Mouse (Mus musculus) ZHBTc4 (cell line): ENCODE results near the gene Shank1.

ENCODE experiments used
- DNase-seq: peaks from one replicate; pipeline ENCODE4 v3.0.0-alpha.2; 2011; ENCODE audit warnings: low read depth, low spot score

The Shank1 gene

DNA sequence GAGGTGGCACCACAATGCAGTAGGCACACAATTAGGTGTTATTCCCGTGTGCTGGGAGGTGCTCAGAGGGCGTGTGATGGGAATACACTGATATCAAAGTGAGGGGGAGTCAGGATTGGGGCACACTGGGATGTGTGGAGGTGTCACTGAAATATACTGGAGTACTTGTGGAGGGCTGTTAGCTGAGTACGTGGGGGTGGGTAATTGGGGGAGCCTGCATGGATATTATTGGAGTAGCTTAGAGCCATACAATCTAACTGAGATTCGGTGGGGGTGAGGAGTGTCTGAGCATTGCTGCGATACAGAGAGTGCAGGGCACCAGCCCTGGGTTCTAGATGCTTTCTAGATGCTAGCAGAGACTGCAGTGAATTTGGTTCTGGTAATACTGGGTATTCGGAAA, 30.2 kb downstream of the Shank1 start:
- no peak for DNase-seq

DNA sequence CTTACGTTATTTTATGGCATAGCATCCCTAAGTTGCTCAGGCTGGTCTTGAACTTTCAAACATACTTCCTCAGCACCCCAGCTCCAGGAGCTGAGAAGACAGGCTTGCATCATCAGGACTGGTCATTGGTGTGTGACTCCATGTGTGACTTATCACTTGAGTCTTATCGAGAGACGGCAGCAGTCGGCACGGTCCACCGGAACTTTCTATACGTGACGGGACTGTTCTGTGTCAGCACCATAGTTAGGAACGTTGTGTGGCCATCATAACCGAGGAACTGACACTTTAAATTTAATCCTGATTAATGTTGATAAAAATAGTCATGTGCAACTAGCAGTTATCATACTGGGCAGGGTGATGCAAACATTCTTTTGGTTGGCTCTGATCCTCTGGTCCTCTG, 31.1 kb downstream of the Shank1 start:
- DNase-seq, result no peak

DNA sequence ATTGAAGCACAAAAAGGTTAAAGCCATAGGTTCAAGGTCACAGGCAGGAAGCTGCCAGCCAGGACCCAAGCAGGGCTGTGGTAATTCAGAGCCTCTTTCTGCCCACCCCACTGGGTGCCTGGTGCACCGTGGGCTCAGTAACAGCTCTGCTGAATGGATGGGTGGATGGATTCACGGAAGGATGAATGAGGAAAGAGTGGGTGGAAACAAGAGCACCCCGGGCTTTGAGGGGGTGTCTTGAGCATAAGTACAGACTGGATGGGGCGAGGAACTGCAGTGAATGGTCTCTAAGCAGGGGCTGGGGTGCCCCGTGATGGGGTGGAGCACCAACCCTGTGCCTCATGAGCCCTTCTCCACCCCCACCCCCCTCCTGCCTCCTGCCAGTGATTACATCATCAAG, 31.7 kb downstream of the Shank1 start:
- DNase-seq, result no peak

DNA sequence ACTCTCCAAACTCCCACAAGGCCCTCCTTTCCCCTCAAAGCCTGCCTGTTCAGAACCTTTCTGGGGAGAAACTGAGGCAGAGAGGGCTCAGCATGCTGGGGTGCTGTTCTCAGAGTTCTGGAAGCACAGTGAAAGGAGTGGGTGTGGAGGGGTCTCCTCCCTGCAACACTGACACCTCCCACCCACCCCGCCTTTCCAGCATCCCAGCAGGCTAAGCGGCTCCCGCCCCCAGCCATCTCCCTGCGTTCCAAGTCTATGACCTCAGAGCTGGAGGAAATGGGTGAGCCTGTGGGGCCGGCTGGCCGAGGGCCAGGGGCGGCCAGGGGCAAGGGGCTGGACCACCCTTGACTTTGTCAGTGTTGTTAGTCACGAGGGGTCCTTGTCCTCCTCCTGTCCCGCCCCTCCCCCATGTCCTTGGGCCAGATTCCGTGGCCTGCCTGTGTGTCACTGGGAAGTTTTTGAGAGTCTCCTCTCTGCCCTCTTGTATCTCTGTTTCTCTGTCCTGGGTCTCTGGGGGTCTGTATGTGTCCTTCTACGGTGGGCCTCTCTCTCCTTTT, 33.5 kb downstream of the Shank1 start:
- DNase-seq, result peak; percentile 53

DNA sequence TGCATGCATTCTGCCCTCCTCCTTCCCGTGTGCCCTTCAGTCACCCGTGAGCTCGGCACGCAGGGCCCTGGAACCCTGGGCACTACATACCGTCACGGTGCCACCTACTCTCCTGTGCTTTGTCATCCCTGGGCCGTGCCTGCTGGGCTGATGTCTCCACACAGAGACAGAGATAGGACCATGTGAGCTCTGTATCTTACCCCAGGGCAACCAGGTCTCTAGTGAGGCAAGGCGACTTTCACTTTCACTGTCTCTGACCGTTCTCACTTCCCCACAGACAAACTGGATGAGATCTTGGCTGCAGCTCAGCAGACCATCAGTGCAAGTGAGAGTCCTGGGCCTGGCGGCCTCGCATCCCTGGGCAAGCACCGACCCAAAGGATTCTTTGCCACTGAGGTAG, 34.6 kb downstream of the Shank1 start:
- DNase-seq, result no peak

DNA sequence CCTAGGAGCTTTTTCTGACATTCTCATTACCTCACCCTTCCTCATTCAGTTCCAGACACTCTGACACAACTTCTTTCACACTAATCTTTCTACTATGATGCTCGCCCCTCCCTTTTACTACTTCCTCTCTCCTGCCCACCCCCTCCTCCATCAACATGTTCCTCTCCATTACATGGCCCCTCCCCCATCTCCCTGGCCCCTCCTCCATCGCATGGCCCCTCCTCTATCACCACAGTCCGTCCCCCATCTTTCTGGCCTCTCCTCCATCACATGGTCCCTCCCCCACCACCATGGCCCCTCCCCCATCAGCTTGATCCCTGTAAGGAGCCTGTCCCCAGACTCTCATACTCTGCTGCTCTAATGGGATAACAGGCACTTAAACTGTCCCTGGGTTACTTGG, 39.0 kb downstream of the Shank1 start:
- DNase-seq, result peak; percentile 91

DNA sequence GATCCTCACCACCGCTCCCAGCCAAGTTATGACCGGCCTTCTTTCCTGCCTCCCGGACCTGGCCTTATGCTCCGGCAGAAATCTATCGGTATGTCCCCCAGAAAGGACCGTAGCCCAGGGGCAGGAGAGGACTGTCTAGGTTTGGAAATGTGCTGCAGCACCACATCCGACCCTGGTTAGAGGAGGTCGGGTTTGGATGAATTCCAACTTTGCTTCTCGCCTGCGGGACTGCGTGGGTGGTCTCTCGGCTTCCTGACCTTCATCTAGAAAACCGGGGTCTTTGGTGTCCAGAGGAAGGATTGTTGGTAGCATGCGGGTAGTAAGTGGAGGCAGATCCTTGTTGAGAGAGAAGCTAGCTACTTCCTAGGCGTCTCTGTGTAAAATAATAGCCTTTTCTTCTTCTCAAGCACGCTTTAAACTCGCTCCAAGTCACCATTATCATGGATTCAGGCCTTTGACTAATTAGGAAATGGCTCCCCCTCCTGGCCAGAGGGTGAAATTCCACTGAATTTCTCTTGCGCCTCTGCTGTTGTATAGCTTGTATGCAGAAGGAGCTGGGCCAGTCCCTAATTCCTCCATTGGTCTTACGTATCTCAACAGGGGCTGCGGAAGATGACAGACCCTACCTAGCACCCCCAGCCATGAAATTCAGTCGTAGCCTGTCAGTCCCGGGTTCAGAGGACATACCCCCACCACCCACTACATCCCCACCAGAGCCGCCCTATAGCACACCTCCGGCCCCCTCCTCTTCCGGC, 41.1 kb downstream of the Shank1 start:
- DNase-seq, result peak; percentile 93

DNA sequence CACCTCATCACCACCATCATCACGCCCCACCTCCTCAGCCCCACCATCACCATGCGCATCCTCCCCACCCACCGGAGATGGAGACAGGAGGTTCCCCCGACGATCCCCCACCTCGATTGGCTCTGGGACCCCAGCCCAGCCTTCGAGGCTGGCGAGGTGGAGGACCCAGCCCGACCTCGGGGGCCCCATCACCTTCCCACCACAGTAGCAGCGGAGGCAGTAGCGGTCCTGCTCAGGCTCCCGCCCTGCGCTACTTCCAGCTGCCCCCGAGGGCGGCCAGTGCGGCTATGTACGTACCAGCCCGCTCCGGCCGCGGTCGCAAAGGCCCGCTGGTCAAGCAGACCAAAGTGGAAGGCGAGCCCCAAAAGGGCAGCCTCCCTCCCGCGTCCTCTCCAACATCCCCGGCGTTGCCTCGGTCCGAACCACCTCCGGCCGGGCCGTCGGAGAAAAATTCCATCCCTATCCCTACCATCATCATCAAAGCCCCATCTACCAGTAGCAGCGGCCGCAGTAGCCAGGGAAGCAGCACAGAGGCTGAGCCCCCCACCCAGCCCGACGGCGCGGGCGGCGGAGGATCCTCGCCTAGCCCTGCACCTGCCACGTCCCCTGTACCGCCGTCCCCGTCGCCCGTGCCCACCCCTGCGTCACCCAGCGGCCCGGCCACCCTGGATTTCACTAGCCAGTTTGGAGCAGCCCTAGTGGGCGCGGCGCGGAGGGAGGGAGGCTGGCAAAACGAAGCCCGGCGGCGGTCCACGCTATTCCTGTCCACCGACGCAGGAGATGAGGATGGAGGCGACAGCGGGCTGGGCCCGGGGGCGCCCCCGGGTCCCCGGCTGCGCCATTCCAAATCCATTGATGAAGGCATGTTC, 42.1 kb downstream of the Shank1 start:
- no peak for DNase-seq

DNA sequence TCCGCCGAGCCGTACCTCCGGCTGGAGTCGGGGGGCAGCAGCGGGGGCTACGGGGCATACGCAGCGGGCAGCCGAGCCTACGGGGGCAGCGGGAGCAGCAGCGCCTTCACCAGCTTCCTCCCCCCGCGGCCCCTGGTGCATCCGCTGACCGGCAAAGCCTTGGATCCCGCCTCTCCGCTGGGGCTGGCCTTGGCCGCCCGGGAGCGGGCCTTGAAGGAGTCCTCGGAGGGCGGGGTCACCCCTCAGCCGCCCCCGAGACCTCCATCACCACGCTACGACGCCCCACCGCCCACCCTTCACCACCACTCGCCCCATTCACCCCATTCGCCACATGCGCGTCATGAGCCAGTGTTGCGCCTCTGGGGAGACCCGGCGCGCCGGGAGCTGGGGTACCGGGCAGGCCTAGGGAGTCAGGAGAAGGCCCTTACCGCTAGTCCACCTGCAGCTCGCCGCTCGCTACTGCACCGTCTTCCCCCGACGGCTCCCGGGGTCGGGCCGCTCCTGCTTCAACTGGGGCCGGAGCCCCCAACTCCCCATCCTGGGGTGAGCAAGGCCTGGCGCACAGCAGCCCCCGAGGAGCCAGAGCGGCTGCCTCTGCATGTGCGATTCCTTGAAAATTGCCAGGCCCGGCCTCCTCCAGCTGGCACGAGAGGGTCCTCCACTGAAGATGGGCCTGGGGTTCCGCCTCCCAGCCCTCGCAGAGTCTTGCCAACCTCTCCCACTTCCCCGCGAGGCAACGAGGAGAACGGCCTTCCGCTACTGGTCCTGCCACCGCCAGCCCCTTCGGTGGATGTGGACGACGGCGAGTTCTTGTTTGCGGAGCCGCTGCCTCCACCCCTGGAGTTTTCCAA, 42.9 kb downstream of the Shank1 start:
- peak; percentile 32 for DNase-seq

DNA sequence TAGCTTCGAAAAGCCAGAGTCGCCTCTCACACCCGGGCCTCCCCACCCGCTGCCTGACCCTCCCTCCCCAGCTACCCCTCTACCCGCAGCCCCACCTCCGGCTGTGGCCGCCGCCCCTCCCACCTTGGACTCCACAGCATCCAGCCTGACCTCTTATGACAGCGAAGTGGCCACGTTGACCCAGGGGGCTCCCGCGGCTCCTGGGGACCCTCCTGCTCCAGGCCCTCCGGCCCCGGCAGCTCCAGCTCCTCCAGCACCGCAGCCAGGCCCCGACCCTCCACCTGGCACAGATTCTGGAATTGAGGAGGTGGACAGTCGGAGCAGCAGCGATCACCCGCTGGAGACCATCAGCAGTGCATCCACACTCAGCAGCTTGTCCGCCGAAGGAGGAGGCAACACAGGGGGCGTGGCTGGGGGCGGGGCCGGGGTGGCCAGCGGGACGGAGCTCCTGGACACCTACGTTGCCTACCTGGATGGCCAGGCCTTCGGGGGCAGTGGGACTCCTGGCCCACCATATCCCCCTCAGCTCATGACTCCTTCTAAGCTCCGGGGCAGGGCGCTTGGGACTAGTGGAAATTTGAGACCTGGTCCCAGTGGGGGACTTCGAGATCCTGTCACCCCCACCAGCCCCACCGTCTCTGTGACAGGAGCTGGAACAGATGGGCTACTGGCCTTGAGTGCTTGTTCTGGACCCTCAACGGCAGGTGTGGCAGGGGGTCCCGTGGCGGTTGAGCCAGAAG, 43.7 kb downstream of the Shank1 start:
- DNase-seq, result no peak

DNA sequence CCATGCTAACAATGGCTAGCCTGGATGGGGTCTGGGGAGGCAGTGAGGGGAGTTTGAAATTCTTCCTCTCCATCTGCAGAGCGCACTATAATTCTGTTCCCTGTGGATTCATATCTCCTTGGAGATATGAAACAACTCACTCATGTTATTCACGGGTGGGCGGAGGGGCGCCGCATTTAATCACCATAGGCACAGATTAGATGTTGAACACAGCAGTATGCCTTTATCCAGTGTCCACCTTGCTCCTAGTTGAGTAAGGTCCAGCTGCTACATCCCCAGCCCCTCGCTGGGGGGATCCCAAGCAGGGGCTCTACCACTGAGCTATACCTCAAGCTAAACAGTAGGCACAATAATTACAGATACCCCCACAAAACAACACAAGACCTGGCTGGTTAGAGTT, 45.4 kb downstream of the Shank1 start:
- no peak for DNase-seq

DNA sequence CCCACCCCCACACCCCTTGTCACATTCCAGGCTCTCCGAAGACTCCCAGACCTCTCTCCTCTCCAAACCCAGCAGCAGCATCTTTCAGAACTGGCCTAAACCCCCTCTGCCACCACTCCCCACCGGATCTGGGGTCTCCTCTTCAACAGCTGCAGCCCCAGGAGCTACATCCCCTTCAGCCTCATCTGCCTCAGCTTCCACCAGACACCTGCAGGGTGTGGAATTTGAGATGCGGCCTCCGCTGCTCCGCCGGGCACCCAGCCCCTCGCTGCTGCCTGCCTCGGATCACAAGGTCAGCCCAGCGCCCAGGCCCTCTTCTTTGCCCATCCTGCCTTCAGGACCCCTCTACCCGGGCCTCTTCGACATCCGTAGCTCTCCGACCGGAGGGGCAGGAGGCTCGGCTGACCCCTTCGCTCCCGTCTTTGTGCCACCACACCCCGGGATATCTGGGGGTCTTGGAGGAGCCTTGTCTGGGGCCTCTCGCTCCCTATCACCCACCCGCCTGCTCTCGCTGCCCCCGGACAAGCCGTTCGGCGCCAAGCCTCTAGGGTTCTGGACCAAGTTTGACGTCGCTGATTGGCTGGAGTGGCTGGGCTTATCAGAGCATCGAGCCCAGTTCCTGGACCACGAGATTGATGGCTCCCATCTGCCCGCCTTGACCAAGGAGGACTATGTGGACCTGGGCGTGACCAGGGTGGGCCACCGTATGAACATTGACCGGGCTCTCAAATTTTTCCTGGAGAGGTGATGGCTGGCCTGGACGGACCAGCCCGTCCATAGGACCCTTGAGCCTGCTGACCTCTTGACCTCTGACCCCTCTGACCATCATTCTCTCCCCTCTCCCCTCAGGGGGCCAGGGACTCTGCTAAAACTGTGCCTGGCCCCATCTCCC, 46.8 kb downstream of the Shank1 start:
- peak; percentile 66 for DNase-seq

DNA sequence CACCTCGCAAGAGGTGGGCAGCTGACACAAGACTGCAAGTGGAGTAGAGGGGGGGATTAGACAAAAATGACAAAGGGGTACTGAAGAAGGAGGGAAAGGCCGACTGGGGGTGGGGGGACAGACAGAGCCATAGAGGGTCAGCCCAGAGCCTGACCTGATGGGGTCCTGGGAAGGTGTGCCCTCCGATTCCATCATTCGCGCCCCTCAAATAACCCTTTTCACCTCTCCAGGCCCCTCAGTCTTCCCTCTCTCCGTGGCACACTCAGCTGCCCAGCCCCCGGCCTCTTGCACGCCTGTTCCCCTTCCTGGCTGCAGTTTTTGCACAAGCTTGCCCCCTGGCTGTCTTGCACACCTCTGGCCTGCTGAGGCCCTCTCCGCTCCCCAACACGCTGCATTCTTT, 47.5 kb downstream of the Shank1 start:
- DNase-seq, result no peak

DNA sequence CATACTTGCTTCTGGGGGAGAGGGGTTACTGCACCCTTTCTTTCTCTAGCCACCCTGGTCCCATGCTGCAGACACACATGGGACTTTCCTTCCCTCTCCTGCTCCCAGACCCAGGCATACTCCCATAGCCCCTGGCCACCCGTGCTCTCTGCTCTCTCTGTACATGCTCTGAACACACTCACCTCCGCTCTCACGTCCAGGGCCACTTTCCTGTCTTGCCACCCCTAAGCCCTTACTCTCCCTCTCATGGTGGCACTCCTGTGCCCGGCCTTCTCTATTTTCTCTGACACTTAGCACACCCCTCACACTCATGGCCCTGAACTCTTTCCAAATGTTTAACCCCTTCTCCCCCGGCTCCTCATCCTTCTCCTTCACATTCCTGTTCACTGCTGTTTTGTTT, 48.0 kb downstream of the Shank1 start:
- DNase-seq, result no peak

DNA sequence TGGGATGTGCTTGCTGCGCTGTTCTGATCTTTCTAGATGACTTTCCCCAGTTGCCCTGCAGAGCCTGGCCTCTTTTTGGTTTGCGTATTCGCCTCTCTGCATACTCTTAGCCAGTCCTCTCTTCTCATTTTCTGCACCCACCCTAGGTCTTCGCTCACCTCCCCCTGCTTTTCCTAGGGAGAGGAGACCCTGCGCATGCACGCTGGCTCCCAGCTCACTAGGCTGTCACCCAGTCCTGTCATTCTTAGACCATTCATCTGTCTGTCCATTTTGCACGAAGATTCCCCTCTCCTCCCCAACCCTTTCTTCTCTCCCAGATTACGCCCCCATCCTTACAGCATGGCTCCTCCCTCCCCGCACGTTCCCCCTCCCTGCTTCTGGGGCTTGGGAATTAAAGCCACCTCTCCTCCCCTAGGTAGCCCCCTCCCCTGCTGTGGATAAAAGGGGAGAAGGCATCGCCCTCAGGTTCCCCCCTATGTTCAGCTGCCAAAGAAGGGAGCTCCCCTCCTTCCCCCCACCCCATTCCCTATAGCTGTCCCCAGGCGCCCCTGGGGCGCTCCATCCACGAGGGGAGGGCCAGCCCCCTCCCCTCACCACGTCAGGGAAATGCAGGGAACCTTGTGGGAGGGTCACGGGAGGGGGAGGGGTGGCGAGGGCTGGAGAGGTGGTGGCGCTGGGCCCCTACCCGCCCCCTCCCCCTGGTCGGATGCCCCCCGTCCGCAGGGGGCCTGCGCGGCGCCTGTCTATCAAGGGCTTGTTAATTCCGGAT, 49.0 kb downstream of the Shank1 start:
- DNase-seq, result peak; percentile 33

DNA sequence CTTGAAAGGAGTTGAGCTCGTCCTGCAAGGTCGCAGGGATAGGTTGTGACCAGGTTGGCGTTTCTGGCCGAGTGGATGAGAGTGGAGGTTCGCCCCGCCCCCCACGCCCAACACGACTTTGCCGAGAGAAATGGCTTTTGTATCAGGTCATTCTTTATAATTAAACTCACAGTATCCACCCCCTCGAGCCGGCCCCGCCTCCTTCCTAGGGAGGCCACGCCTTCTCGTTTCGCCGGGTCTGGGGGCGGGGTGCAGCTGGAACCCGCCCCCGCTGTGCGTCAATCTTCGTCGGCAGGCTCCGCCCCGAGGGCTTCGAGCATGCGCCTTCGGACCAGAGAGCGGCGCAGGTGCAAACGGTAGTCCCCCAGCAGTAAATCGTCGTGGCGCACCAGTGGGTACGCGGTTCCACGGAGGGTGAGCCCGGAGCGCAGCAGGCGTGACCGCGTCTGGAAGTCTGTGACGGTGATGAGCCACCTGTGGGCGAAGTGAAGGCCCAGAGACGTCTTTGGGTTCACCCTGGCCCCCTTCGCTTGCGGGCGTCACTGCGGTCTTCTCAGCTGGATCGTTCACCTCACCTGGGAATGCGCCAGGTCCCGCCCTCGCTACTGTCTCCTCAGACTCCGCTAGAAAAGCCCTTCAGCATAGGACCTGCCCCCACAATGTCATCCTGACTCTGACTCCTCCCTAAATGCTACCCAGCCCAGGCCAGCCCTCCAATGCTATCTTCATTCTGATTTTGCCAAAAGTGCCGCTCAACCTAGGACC, 50.0 kb downstream of the Shank1 start:
- DNase-seq, result peak; percentile 97

DNA sequence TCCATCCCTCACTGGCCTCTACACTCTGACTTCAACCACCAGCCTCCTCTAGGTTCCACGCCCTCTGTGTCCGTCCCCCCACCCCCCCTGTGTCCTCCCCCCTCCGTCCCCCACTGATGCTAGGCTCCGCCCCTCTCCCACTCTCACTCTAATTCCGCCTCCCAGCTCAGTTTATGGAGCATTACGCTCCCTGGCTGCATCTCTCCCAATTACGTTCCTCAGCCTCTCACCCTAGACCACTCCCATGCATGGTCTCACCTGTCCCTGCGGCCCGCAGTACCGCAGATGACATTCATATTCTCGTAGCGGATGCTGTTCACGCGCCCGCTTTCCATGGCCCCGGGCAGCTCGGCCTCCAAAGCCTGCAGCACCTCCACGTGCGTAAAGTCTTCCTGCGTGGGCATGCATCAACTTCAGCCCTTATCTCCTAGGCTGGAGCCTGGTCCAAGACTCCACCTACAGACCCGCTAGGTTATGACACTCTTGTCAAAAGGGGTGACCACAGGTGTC, 50.8 kb downstream of the Shank1 start:
- no peak for DNase-seq

DNA sequence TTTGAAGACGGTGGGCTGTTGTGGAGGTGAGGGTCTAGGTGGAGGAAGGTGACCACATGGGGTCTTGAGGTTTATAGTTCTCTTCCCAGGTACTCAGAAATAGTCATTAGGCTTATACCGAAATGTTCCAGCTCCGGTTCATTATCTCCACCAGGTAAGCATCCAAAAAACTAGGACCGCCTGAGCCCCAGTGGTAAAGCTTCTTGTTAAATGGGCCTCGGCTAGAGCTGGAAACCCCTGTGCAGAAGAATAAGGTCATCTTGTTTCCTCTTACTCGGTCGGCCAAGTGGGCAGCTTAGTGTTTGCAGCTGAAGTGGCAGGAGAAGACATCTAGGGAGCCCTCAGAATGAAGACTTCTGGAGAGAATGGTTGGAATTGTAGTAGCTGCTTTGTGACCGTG, 62.6 kb downstream of the Shank1 start:
- DNase-seq, result no peak
